Mouse (Mus musculus): ENCODE results near the gene Urah.

DNA sequence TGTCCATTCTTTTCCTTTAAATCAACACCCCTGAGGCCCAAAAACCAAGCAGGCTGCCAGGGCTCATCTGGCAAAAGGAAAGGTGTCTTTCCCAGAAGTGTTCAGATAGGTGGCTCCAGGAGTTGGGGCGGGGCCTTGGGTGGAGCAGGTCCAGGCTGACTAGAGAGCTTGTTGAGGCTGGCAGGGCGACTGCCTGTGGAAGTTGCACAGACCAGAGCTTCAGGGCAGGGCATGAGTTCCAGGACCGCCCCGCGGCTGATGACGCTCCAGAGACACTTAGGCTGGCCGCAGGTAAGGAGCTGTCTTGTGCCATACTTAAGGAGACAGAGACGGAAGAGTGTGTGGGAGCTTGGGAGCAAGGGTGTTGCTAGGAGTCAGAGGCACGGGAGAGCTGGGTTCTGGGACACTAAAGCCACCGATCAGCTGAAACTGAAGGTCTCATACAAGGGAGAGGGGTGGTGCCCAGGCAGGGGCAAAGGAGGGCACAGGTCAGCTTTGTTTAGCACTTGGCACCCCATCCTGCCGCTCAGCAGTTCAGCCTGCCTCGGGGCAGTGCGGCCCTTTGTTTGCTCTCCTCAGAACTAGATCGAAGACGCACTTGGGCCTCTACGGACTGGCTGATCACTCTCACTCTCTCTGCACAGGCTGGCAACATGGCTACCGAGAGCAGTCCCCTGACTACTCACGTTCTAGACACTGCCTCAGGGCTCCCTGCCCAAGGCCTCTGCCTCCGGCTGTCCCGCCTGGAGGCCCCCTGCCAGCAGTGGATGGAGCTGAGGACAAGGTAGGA is at the start of gene Urah:
- no peak for TF ChIP-seq CTCF (IDR thresholded peaks at IDR 0.05)
- no peak for TF ChIP-seq POLR2A (IDR thresholded peaks at IDR 0.05; ENCODE audit: insufficient read depth, low read depth, low read length)
